Mouse (Mus musculus) intestine, postnatal 0 days (tissue): ENCODE data around the gene Gas6. TPM values are rescaled to one million over a fixed set of nuclear protein-coding genes. Genes with fewer than 3 reads are reported as not detected.

ENCODE experiments used
- ATAC-seq: fragments of 200-750 bp; cut with Nextera tagmentation; 2 replicates; pipeline ENCODE4 v1.8.0; 2017; ENCODE audit warnings: mild to moderate bottlenecking, moderate TSS enrichment, moderate library complexity
- H3K27ac ChIP-seq: fragments of 300-500 bp; sonication (generic); 2 replicates; pipeline ENCODE4 v1.5.1; 2014; ENCODE audit warnings: mild to moderate bottlenecking, low read depth, low read length, moderate library complexity
- H3K27me3 ChIP-seq: fragments of 300-500 bp; sonication (generic); replicated peaks from 2 replicates; pipeline ENCODE4 v1.6.1; 2014; ENCODE audit warnings: low read length, mixed read lengths; ENCODE audit not compliant: control insufficient read depth, insufficient read depth
- H3K36me3 ChIP-seq: fragments of 300-500 bp; sonication (generic); 2 replicates; pipeline ENCODE4 v1.6.1; 2014; ENCODE audit warnings: mild to moderate bottlenecking, moderate library complexity; ENCODE audit not compliant: control insufficient read depth, insufficient read depth
- H3K4me1 ChIP-seq: fragments of 300-500 bp; sonication (generic); replicated peaks from 2 replicates; pipeline ENCODE4 v1.6.1; 2014; ENCODE audit warnings: antibody characterized with exemption, low read length, mixed read lengths; ENCODE audit not compliant: control insufficient read depth, insufficient read depth
- H3K4me2 ChIP-seq: fragments of 300-500 bp; sonication (generic); replicated peaks from 2 replicates; pipeline ENCODE4 v1.6.1; 2014; ENCODE audit warnings: low read depth, mild to moderate bottlenecking, moderate library complexity
- H3K4me3 ChIP-seq: fragments of 300-500 bp; sonication (generic); 2 replicates; pipeline ENCODE4 v1.5.1; 2014; ENCODE audit warnings: low read depth, low read length
- H3K9ac ChIP-seq: fragments of 300-500 bp; sonication (generic); 2 replicates; pipeline ENCODE4 v1.6.1; 2014; ENCODE audit warnings: mild to moderate bottlenecking, low read depth, low read length
- H3K9me3 ChIP-seq: fragments of 300-500 bp; sonication (generic); 2 replicates; pipeline ENCODE4 v1.6.1; 2016; ENCODE audit warnings: mixed run types; ENCODE audit not compliant: control insufficient read depth
- CTCF ChIP-seq: sonication (generic); IDR thresholded peaks from 2 replicates; pipeline ENCODE4 v1.5.1; 2016; ENCODE audit warnings: low read depth, mild to moderate bottlenecking, control low read depth, antibody characterized with exemption, moderate library complexity
- WGBS: fragments of 180-500 bp; shearing (Covaris S2); extraction: QIAGEN DNeasy Blood & Tissue Kit; methylation state at CpG from one replicate; pipeline ENCODE4 v1.1.7; 2014; 5-methylcytosine and 5-hydroxymethylcytosine counted together
- polyA plus RNA-seq: library from polyadenylated mRNA; unstranded; fragments of >200 nt; fragmentation: Nextera tagmentation; extraction: Ambion mirVana; gene quantifications from 2 replicates; pipeline ENCODE4 v1.2.1, GENCODE M21; 2015

The Gas6 gene
- 75.6 and 77.3 TPM in 2 replicates for polyA plus RNA-seq

GRCm38 (mm10) chr8:13493858-13494631 is at the start of gene Gas6:
TSS of gene Gas6 (minus strand) at chr8:13494490.
- Histone ChIP-seq H3K9ac (peak within 1 kb of the TSS; percentile 54), H3K4me3 (peak within 1 kb of the TSS; percentile 73), H3K4me2 (peak within 1 kb of the TSS; percentile 95), H3K27ac (peak within 1 kb of the TSS; percentile 46; the same call in 1 of the 2 replicates), H3K36me3 (no peaks in the 10 kb centered on the region; the same call in 1 of the 2 replicates), H3K27me3 (no peaks in the 10 kb centered on the region), H3K4me1 (peaks cover 14% of the 10 kb centered on the region; the same call in 1 of the 2 replicates), H3K9me3 (no peaks in the 10 kb centered on the region)
- WGBS, result 2% methylated on average over 60 of the region's 64 CpGs
- ATAC-seq, result peak; percentile 50
- no peak for TF ChIP-seq CTCF

GRCm38 (mm10) chr8:13541526-13541925 is 47.2 kb upstream of the Gas6 start:
- Histone ChIP-seq H3K27ac (no peak overlapping the region), H3K36me3 (no peaks in the 10 kb centered on the region), H3K27me3 (no peaks in the 10 kb centered on the region), H3K4me3 (no peak overlapping the region), H3K9ac (no peak overlapping the region), H3K9me3 (no peaks in the 10 kb centered on the region), H3K4me1 (no peaks in the 10 kb centered on the region), H3K4me2 (no peak overlapping the region)
- WGBS, result 58% methylated on average over 5 of the region's 5 CpGs
- TF ChIP-seq CTCF, result no peak
- no peak for ATAC-seq

GRCm38 (mm10) chr8:13540122-13540521 is 45.8 kb upstream of the Gas6 start:
- H3K4me2 ChIP-seq, result no peak overlapping the region
- H3K4me3 ChIP-seq, result no peak overlapping the region
- no peaks in the 10 kb centered on the region for H3K9me3 ChIP-seq
- no peak for TF ChIP-seq CTCF
- no peak overlapping the region for H3K9ac ChIP-seq
- H3K4me1 ChIP-seq, result no peaks in the 10 kb centered on the region
- WGBS, result 90% methylated on average over 5 of the region's 5 CpGs
- H3K27me3 ChIP-seq, result no peaks in the 10 kb centered on the region
- no peaks in the 10 kb centered on the region for H3K36me3 ChIP-seq
- no peak overlapping the region for H3K27ac ChIP-seq
- ATAC-seq, result no peak

- ATAC-seq, result peak; percentile 33; the same call in 1 of the 2 replicates
- no peak overlapping the region for H3K4me2 ChIP-seq
- WGBS, result 57% methylated on average over 6 of the region's 6 CpGs
Observed at GRCm38 (mm10) chr8:13538821-13539220, 44.5 kb upstream of the Gas6 start.

GRCm38 (mm10) chr8:13537102-13537501 is 42.8 kb upstream of the Gas6 start:
- Histone ChIP-seq H3K4me2 (no peak overlapping the region), H3K9me3 (no peaks in the 10 kb centered on the region), H3K4me3 (no peak overlapping the region), H3K36me3 (no peaks in the 10 kb centered on the region), H3K27ac (no peak overlapping the region), H3K9ac (no peak overlapping the region), H3K4me1 (0 out of 2 replicates have a peak, but pooled peaks cover 3% of the 10 kb centered on the region), H3K27me3 (no peaks in the 10 kb centered on the region)
- 37% methylated on average over 2 of the region's 2 CpGs for WGBS
- no peak for ATAC-seq
- TF ChIP-seq CTCF, result no peak

More at GRCm38 (mm10) chr8:13538821-13539220, 44.5 kb upstream of the Gas6 start:
- Histone ChIP-seq H3K27ac (no peak overlapping the region), H3K9me3 (no peaks in the 10 kb centered on the region), H3K4me3 (no peak overlapping the region), H3K9ac (no peak overlapping the region), H3K27me3 (no peaks in the 10 kb centered on the region), H3K36me3 (no peaks in the 10 kb centered on the region), H3K4me1 (no peaks in the 10 kb centered on the region)
- TF ChIP-seq CTCF, result peak; percentile 45

GRCm38 (mm10) chr8:13533123-13533522 is 38.8 kb upstream of the Gas6 start:
- Histone ChIP-seq H3K9me3 (no peaks in the 10 kb centered on the region), H3K4me3 (no peak overlapping the region), H3K27me3 (no peaks in the 10 kb centered on the region), H3K4me1 (peaks cover 14% of the 10 kb centered on the region), H3K9ac (no peak overlapping the region), H3K36me3 (no peaks in the 10 kb centered on the region), H3K27ac (peak overlapping the region; percentile 21; the same call in 1 of the 2 replicates), H3K4me2 (0 out of 2 replicates have a peak overlapping the region, but pooled peaks have one; percentile 9)
- WGBS, result 31% methylated on average over 8 of the region's 8 CpGs
- TF ChIP-seq CTCF, result no peak
- peak; percentile 86 for ATAC-seq
